Mouse (Mus musculus) bone marrow macrophage, adult 2 months (primary cell): ENCODE data around the gene Olfr104-ps.

ENCODE experiments used
- CTCF ChIP-seq: IDR thresholded peaks from 2 replicates; pipeline ENCODE4 v1.5.1; 2012; ENCODE audit warnings: low read depth, mild to moderate bottlenecking, low read length, moderate library complexity
- POLR2A ChIP-seq: IDR thresholded peaks from 2 replicates; pipeline ENCODE4 v1.6.1; 2012; ENCODE audit warnings: mild to moderate bottlenecking, low read depth, low read length, borderline replicate concordance

GRCm38 (mm10) chr17:37413380-37413779 lies 54.0 kb downstream of the Olfr104-ps start:
- TF ChIP-seq CTCF (no peak), POLR2A (no peak)
